Mouse (Mus musculus) left cerebral cortex, adult 18-20 months (tissue): ENCODE data around the gene Ttc27. TPM values are rescaled to one million over a fixed set of nuclear protein-coding genes. Genes with fewer than 3 reads are reported as not detected.

Source experiments
- DNase-seq, 2 experiments: peaks; one replicate each; pipeline ENCODE4 v3.0.0; 2021 to 2022; ENCODE audit warnings: low spot score in 2 of 2, mixed read lengths in 1 of 2
- total RNA-seq, 2 experiments: library from RNA; stranded (reverse); gene quantifications; 2 replicates each; pipeline ENCODE4 v1.2.3; 2021

Ttc27 gene
- total RNA-seq, 2 experiments from 2014 or later = 26.1 to 29.8 TPM

DNA sequence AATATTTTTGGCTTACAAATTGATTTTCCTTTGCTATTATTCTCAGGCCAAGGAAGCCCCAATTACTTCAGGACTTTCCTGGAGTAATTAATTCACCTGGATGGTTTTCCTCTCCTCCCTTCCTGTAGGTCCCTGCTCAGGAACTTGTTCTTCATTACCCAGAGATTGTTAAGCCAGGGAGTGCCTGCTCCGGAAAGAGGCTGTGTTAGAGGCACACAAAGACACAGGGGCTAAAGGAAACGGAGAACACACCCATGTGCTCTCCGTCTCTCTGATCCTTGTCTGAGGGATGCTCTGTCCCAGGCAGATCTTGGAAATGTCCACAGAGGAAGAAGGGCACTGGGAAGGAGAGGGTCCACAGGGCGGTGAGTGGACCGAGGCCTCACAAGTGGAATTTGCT lies 158.2 kb downstream of the Ttc27 start:
- no peak for DNase-seq

GRCm38 (mm10) chr17:74876954-74877353 lies 159.4 kb downstream of the Ttc27 start:
- no peak for DNase-seq

GRCm38 (mm10) chr17:74879768-74880167 lies 162.2 kb downstream of the Ttc27 start:
- no peak for DNase-seq

GRCm38 (mm10) chr17:74887039-74887438 lies 169.5 kb downstream of the Ttc27 start:
- DNase-seq = no peak

- DNase-seq = no peak
Measured at GRCm38 (mm10) chr17:74888836-74889534, 171.5 kb downstream of the Ttc27 start.

DNA sequence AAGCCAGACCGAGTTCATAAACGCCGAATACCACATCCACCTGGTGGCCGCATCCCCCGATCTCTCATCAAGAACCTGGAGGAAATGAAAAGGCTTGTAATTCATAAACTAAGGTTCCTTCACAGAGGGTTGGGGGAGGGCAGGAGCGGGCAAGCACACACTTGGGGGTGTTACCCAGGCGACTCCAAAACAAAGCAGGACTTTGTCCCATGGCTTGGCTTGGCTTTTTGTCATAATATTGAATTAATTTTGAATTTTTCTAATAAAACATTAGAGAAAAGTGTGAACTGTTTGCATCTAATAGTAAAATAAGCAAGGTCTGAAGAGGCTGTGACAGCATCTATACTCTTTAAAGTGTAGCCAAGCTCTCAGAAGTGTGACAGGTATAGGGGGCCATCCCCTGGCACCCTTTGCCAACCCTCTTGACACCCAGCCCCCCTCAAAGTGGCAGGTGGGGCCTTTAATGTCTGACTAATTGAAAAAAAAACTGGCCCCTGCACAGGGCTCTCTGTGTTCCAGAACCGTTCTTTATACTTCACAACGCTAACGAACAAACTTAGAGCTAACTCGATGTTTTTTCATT lies 172.1 kb downstream of the Ttc27 start:
- no peak for DNase-seq

DNA sequence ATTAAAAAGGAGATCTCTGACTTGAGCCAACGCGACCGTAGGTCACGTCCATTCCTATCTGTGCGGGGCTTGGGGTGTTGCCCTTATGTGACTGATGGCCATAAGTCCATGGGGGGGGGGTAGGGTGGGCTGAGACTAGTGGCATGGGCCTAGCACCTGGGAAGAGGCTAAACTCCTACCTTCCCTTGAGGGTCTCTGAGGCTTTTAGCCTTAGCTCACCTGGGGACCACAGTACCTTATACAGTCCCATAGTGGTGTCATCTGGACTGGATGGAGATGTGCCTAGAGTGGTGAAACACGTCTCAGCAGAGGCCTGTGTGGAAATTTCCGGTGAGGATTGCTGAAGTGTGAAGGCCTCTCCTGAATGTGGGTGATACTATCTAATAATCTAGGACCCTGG lies 184.9 kb downstream of the Ttc27 start:
- no peak for DNase-seq

- no peak for DNase-seq
Measured at GRCm38 (mm10) chr17:74903411-74904331, 186.1 kb downstream of the Ttc27 start.

GRCm38 (mm10) chr17:74904332-74904687 lies 186.8 kb downstream of the Ttc27 start:
- DNase-seq = no peak

DNA sequence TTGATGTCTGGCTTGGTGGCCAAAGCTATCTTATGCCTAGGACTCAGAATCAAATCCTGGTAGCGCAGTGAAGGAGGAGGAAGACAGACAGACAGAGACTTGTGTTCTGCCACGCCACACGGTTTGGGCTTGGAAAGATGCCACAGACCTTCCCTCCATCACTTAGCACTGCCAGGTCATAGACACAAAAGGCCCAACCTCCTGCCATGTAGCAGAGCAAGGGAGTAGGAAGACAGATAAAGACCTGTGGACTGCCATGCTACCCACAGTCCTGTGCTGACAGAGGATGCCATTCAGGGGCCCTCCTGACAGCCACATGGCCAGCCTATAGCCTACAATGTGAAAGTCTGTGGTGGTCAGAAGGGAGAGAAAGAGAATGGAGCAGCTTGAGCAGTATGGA lies 187.4 kb downstream of the Ttc27 start:
- no peak for DNase-seq

DNA sequence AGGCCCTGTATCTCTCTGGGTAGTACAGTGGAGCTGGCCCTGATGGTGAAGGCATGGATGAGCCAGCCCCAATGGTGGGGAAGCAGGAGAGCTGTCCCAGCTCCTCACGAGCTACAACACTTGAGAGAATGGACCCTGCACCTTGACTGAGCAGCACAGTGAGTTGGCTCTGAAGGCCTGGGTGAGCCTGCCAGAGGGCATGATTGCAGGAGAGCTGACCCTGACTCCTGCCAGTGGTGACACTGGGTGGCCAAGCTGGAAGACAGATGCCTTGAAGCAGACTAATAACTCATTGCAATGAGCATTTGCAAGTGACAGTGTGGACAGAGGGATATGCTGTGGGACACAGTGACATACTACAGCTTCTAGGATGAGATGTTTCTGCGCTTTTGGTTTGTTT lies 195.5 kb downstream of the Ttc27 start:
- DNase-seq = no peak

Other genes starting within 250 kb of the Ttc27 start
- 10 to 100 TPM; 72.8 to 83.4 TPM for gene Yipf4, start 228.2 kb upstream of the Ttc27 start, total RNA-seq
- 100 to 1,000 TPM; 117 to 130 TPM for gene Birc6, start 189.4 kb upstream of the Ttc27 start, total RNA-seq